Mouse (Mus musculus) heart, postnatal 0 days (tissue): ENCODE measurements around the gene Mns1. TPM values are rescaled to one million over a fixed set of nuclear protein-coding genes. Genes with fewer than 3 reads are reported as not detected.
"Not testable (repeated sequence)": the region's sequence is repeated elsewhere in the genome, so short reads cannot be mapped to it uniquely, and the experiment has no call there.

ENCODE experiments used
- ATAC-seq: fragments of 200-750 bp; cut with Nextera tagmentation; 2 replicates; pipeline ENCODE4 v1.8.0; 2017; ENCODE audit warnings: low read depth, moderate number of reproducible peaks, moderate library complexity; ENCODE audit not compliant: insufficient read depth
- DNase-seq: peaks from one replicate; pipeline ENCODE4 v3.0.0-alpha.2; 2016; ENCODE audit warnings: low spot score
- H3K27ac ChIP-seq: fragments of 300-500 bp; sonication (generic); 2 replicates; pipeline ENCODE4 v1.5.1; 2014; ENCODE audit warnings: low read depth, mild to moderate bottlenecking
- H3K27me3 ChIP-seq: fragments of 300-500 bp; sonication (generic); 2 replicates; pipeline ENCODE4 v1.6.1; 2014; ENCODE audit warnings: low read length, mixed read lengths; ENCODE audit not compliant: control insufficient read depth, insufficient read depth
- H3K36me3 ChIP-seq: fragments of 300-500 bp; sonication (generic); replicated peaks from 2 replicates; pipeline ENCODE4 v1.6.1; 2014; ENCODE audit warnings: low read length, mixed read lengths; ENCODE audit not compliant: control insufficient read depth, insufficient read depth
- H3K4me1 ChIP-seq: fragments of 300-500 bp; sonication (generic); 2 replicates; pipeline ENCODE4 v1.6.1; 2014; ENCODE audit warnings: antibody characterized with exemption; ENCODE audit not compliant: control insufficient read depth, insufficient read depth
- H3K4me2 ChIP-seq: fragments of 300-500 bp; sonication (generic); 2 replicates; pipeline ENCODE4 v1.6.1; 2014; ENCODE audit warnings: low read depth, mild to moderate bottlenecking, low read length, moderate library complexity
- H3K4me3 ChIP-seq: fragments of 300-500 bp; sonication (generic); 2 replicates; pipeline ENCODE4 v1.5.1; 2014; ENCODE audit warnings: low read depth, low read length
- H3K9ac ChIP-seq: fragments of 300-500 bp; sonication (generic); replicated peaks from 2 replicates; pipeline ENCODE4 v1.6.1; 2014; ENCODE audit warnings: low read depth, low read length, mixed read lengths
- H3K9me3 ChIP-seq: fragments of 300-500 bp; sonication (generic); replicated peaks from 2 replicates; pipeline ENCODE4 v1.6.1; 2016; ENCODE audit warnings: low read length; ENCODE audit not compliant: control insufficient read depth
- CTCF ChIP-seq: IDR thresholded peaks from 2 replicates; pipeline ENCODE4 v1.5.1; 2016; ENCODE audit warnings: antibody characterized with exemption, control low read depth, low read depth
- EP300 ChIP-seq: IDR thresholded peaks from 2 replicates; pipeline ENCODE4 v1.6.1; 2016; ENCODE audit warnings: antibody characterized with exemption, low read depth
- WGBS: fragments of 180-500 bp; shearing (Covaris S2); extraction: QIAGEN DNeasy Blood & Tissue Kit; methylation state at CpG from one replicate; pipeline ENCODE4 v1.1.7; 2014; 5-methylcytosine and 5-hydroxymethylcytosine counted together
- polyA plus RNA-seq: library from polyadenylated mRNA; unstranded; fragments of >200 nt; fragmentation: Nextera tagmentation; extraction: Ambion mirVana; gene quantifications from 2 replicates; pipeline ENCODE4 v1.2.1, GENCODE M21; 2015
- total RNA-seq: library from RNA; depleted of rRNA; stranded (reverse); fragments of >200 nt; gene quantifications from 2 replicates; pipeline ENCODE4 v1.2.3, GENCODE M21; 2014; ENCODE audit warnings: low replicate concordance

The Mns1 gene
- total and polyA plus RNA-seq, 2 experiments from 2014 or later, result 1.1 to 5.1 TPM

DNA sequence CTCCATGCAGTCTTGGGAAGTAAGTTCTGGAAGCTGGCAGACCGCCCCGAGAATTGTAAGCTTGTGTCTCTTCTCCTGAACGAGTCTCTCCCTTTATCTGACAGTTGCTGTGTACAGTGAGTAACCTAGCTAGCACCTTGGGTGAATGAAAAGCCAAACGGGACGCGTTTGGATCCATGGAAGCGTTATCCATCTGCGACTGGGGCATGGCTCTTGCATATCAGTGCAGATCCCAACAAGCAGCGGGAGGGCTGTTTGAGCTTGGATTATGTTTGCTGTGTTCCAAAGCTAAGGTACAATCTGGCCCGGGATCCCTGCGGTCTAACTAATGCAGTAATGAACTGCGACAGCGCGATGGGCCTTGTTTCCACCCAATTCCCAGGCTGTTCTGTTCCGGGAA, 44.6 kb upstream of the Mns1 start:
- H3K27ac ChIP-seq, result peak overlapping the region; percentile 38; the same call in 1 of the 2 replicates
- no peaks in the 10 kb centered on the region for H3K36me3 ChIP-seq
- no peak for DNase-seq
- WGBS, result 72% methylated on average over 15 of the region's 15 CpGs
- no peak overlapping the region for H3K9ac ChIP-seq
- no peak for ATAC-seq
- no peaks in the 10 kb centered on the region for H3K9me3 ChIP-seq
- no peaks in the 10 kb centered on the region for H3K27me3 ChIP-seq
- H3K4me1 ChIP-seq, result no peaks in the 10 kb centered on the region
- no peak overlapping the region for H3K4me3 ChIP-seq
- TF ChIP-seq CTCF, result no peak
- no peak for TF ChIP-seq EP300
- H3K4me2 ChIP-seq, result no peak overlapping the region

DNA sequence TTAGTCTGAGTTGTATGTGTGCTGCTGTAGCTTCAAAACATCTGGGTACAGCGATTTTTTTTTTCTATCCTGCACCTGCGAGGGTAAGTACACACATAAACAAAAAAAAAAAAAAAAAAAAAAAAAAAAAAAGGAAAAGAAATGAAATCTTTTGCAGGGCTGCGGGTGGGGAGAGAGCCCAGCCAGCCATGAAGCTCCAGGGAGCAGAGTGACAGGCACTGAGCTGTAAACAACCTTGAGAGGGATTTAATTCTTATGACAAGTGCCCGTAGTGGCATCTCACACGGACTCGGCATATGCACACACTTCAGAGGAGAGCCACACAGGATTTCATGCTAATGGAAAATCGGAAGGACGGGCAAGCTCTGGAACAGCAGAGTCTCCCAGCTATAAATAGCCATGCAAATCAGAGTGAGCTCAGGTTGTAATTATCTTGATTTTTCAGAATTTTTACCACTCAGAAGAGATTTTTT, 43.9 kb upstream of the Mns1 start:
- Histone ChIP-seq H3K27ac (peak overlapping the region; percentile 5; the same call in 1 of the 2 replicates), H3K4me3 (no peak overlapping the region), H3K9ac (no peak overlapping the region), H3K4me2 (peak overlapping the region; percentile 35; the same call in 1 of the 2 replicates), H3K9me3 (no peaks in the 10 kb centered on the region), H3K4me1 (no peaks in the 10 kb centered on the region), H3K27me3 (no peaks in the 10 kb centered on the region), H3K36me3 (no peaks in the 10 kb centered on the region)
- no peak for TF ChIP-seq CTCF
- no peak for TF ChIP-seq EP300
- WGBS, result 38% methylated on average over 8 of the region's 8 CpGs
- ATAC-seq (no peak), DNase-seq (no peak)

GRCm38 (mm10) chr9:72400121-72400520, 37.7 kb upstream of the Mns1 start:
- no peak for TF ChIP-seq EP300
- no peak for TF ChIP-seq CTCF
- H3K27me3 ChIP-seq, result no peaks in the 10 kb centered on the region
- peak overlapping the region; percentile 34; the same call in 1 of the 2 replicates for H3K27ac ChIP-seq
- no peak overlapping the region for H3K4me2 ChIP-seq
- ATAC-seq (no peak), DNase-seq (no peak)
- H3K9ac ChIP-seq, result no peak overlapping the region
- no peaks in the 10 kb centered on the region for H3K4me1 ChIP-seq
- H3K4me3 ChIP-seq, result no peak overlapping the region
- H3K9me3 ChIP-seq, result no peaks in the 10 kb centered on the region
- 39% methylated on average over 4 of the region's 4 CpGs for WGBS
- no peaks in the 10 kb centered on the region for H3K36me3 ChIP-seq

GRCm38 (mm10) chr9:72401769-72402168, 36.0 kb upstream of the Mns1 start:
- H3K4me2 ChIP-seq, H3K4me3 ChIP-seq, ATAC-seq, DNase-seq, H3K27ac ChIP-seq, H3K4me1 ChIP-seq, H3K9ac ChIP-seq, H3K36me3 ChIP-seq, H3K9me3 ChIP-seq, H3K27me3 ChIP-seq: not testable (repeated sequence)
- WGBS, result 62% methylated on average over 4 of the region's 4 CpGs

DNA sequence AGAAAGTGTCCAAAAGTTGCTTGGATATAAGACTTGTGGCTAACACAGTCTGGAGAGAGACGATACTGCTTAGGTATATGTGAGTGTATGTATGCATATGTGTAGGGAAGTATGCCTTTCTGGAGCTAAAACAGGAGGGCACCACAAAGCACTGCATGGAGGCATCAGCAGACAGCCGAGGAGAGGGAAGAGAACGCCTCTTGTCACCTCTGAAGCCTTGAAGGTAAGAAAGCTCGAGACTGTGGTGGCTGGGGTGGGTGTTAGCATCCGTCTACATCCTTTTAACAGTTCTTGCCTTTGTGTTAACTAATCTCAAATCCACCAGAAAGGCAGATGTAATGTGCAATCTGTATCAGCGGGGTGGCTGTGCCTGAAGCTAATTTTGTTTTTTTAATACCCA, 34.4 kb upstream of the Mns1 start:
- Histone ChIP-seq H3K9me3 (no peaks in the 10 kb centered on the region), H3K9ac (no peak overlapping the region), H3K27me3 (no peaks in the 10 kb centered on the region), H3K4me1 (no peaks in the 10 kb centered on the region), H3K4me2 (no peak overlapping the region), H3K27ac (no peak overlapping the region), H3K4me3 (no peak overlapping the region), H3K36me3 (no peaks in the 10 kb centered on the region)
- DNase-seq (no peak), ATAC-seq (no peak)
- 73% methylated on average over 6 of the region's 6 CpGs for WGBS
- TF ChIP-seq CTCF, result no peak
- TF ChIP-seq EP300, result no peak

GRCm38 (mm10) chr9:72404446-72404845, 33.4 kb upstream of the Mns1 start:
- Histone ChIP-seq H3K27me3 (no peaks in the 10 kb centered on the region), H3K4me1 (no peaks in the 10 kb centered on the region), H3K4me2 (no peak overlapping the region), H3K9me3 (no peaks in the 10 kb centered on the region), H3K36me3 (no peaks in the 10 kb centered on the region), H3K9ac (no peak overlapping the region), H3K27ac (no peak overlapping the region), H3K4me3 (no peak overlapping the region)
- no peak for ATAC-seq
- DNase-seq, result no peak
- WGBS, result 87% methylated on average over 8 of the region's 8 CpGs
- TF ChIP-seq CTCF (no peak), EP300 (no peak)
